Mouse (Mus musculus) CH12.LX (cell line): ENCODE results near the gene C77080. TPM values are rescaled to one million over a fixed set of nuclear protein-coding genes. Genes with fewer than 3 reads are reported as not detected.

ENCODE experiments used
- DNase-seq: peaks from one replicate; pipeline ENCODE4 v3.0.0-alpha.2; 2013; ENCODE audit errors: extremely low read depth
- H3K27ac ChIP-seq: 2 replicates; pipeline ENCODE4 v1.5.1; 2012; ENCODE audit warnings: low read depth, mild to moderate bottlenecking, control low read depth, moderate library complexity; ENCODE audit not compliant: insufficient read depth
- H3K27me3 ChIP-seq: replicated peaks from 2 replicates; pipeline ENCODE3; 2012; ENCODE audit warnings: inconsistent platforms
- H3K36me3 ChIP-seq, 2 experiments: replicated peaks in 1 of 2; 2 replicates each; pipeline versions ENCODE3 to v1.6.1; 2012; ENCODE audit warnings: inconsistent platforms in 1 of 2, low read length in 1 of 2, mild to moderate bottlenecking in 1 of 2, mixed read lengths in 1 of 2, moderate library complexity in 1 of 2; ENCODE audit not compliant: control insufficient read depth in 1 of 2, insufficient read depth in 1 of 2
- H3K4me1 ChIP-seq, 2 experiments: 2 replicates each; pipeline ENCODE4 v1.6.1; 2012; ENCODE audit warnings: inconsistent platforms in 1 of 2, moderate library complexity in 1 of 2; ENCODE audit not compliant: insufficient read depth in 2 of 2, control insufficient read depth in 1 of 2
- H3K4me2 ChIP-seq: 2 replicates; pipeline ENCODE4 v1.6.1; 2012; ENCODE audit warnings: low read depth, mild to moderate bottlenecking, control low read depth; ENCODE audit not compliant: poor library complexity, insufficient read depth, severe bottlenecking
- H3K4me3 ChIP-seq, 3 experiments: fragments of 150-350 bp in 1 of 3; sonication (generic) in 1 of 3; replicated peaks in 1 of 3; 2 replicates each; pipeline versions ENCODE3 to v1.5.1; 2011 to 2012; ENCODE audit warnings: low read depth in 2 of 3, low read length in 2 of 3, mild to moderate bottlenecking in 2 of 3, moderate library complexity in 2 of 3, control low read depth in 1 of 3, improper control_type of control experiment in 1 of 3, inconsistent platforms in 1 of 3, mixed read lengths in 1 of 3; ENCODE audit not compliant: poor library complexity in 1 of 3
- H3K79me2 ChIP-seq: replicated peaks from 2 replicates; pipeline ENCODE4 v1.6.1; 2012; ENCODE audit warnings: mild to moderate bottlenecking, moderate library complexity; ENCODE audit not compliant: control insufficient read depth, poor library complexity, insufficient read depth, severe bottlenecking; ENCODE audit errors: extremely low read depth
- H3K9ac ChIP-seq: 2 replicates; pipeline ENCODE4 v1.6.1; 2012; ENCODE audit warnings: low read depth, mild to moderate bottlenecking, control low read depth, moderate library complexity; ENCODE audit not compliant: insufficient read depth
- H3K9me3 ChIP-seq: replicated peaks from 2 replicates; pipeline ENCODE3; 2012; ENCODE audit warnings: low read length, inconsistent platforms, mixed read lengths
- BHLHE40 ChIP-seq: IDR thresholded peaks from 2 replicates; pipeline ENCODE4 v1.6.1; 2011; ENCODE audit warnings: mild to moderate bottlenecking, low read depth, low read length, improper control_type of control experiment
- CHD1 ChIP-seq: IDR thresholded peaks from 2 replicates; pipeline ENCODE4 v1.6.1; 2012; ENCODE audit warnings: low read depth, low read length, improper control_type of control experiment, inconsistent platforms
- ETS1 ChIP-seq: conservative IDR thresholded peaks from 2 replicates; pipeline ENCODE4 v1.6.1; 2012; ENCODE audit warnings: low read depth, mild to moderate bottlenecking, inconsistent platforms, low read length, improper control_type of control experiment, moderate library complexity
- GABPA ChIP-seq: IDR thresholded peaks from 2 replicates; pipeline ENCODE4 v1.6.1; 2012; ENCODE audit warnings: low read depth, low read length, improper control_type of control experiment, inconsistent platforms; ENCODE audit not compliant: insufficient replicate concordance
- IRF4 ChIP-seq: IDR thresholded peaks from 2 replicates; pipeline ENCODE4 v1.6.1; 2014; ENCODE audit warnings: low read depth, mild to moderate bottlenecking, inconsistent platforms, low read length, improper control_type of control experiment
- MAZ ChIP-seq: IDR thresholded peaks from 2 replicates; pipeline ENCODE4 v1.6.1; 2012; ENCODE audit warnings: low read depth, mild to moderate bottlenecking, inconsistent platforms, low read length, improper control_type of control experiment, moderate library complexity
- MXI1 ChIP-seq: IDR thresholded peaks from 2 replicates; pipeline ENCODE4 v1.6.1; 2011; ENCODE audit warnings: mild to moderate bottlenecking, low read depth, low read length, improper control_type of control experiment
- MYC ChIP-seq: IDR thresholded peaks from 2 replicates; pipeline ENCODE4 v1.6.1; 2011; ENCODE audit warnings: low read depth, mild to moderate bottlenecking, improper control_type of control experiment, low read length
- NELFE ChIP-seq: IDR thresholded peaks from 2 replicates; pipeline ENCODE4 v1.6.1; 2011; ENCODE audit warnings: low read depth, low read length, improper control_type of control experiment
- POLR2AphosphoS2 ChIP-seq: IDR thresholded peaks from 2 replicates; pipeline ENCODE4 v1.6.1; 2011; ENCODE audit warnings: low read depth, low read length, improper control_type of control experiment
- SIN3A ChIP-seq: IDR thresholded peaks from 2 replicates; pipeline ENCODE4 v1.6.1; 2012; ENCODE audit warnings: low read length, improper control_type of control experiment, inconsistent platforms
- SMC3 ChIP-seq: IDR thresholded peaks from 2 replicates; pipeline ENCODE4 v1.6.1; 2011; ENCODE audit warnings: low read depth, low read length, improper control_type of control experiment
- TBP ChIP-seq: conservative IDR thresholded peaks from 2 replicates; pipeline ENCODE4 v1.6.1; 2011; ENCODE audit warnings: low read depth, low read length, improper control_type of control experiment
- UBTF ChIP-seq: IDR thresholded peaks from 2 replicates; pipeline ENCODE4 v1.6.1; 2012; ENCODE audit warnings: low read depth, mild to moderate bottlenecking, inconsistent platforms, low read length, improper control_type of control experiment, moderate library complexity
- ZKSCAN1 ChIP-seq: IDR thresholded peaks from 2 replicates; pipeline ENCODE4 v1.6.1; 2012; ENCODE audit warnings: low read depth, inconsistent platforms, low read length, improper control_type of control experiment, borderline replicate concordance
- dilution Hi-C: fragments of 300-500 bp; cut with MboI; formaldehyde crosslinking; loops from 2 replicates; pipeline ENCODE4 v1.14.3; 2020; ENCODE audit warnings: low sequenced_read_pairs; ENCODE audit not compliant: extremely low pct_unique_long_range_greater_than_20kb, extremely low pct_ligation_motif_present
- in situ Hi-C: fragments of 300-500 bp; cut with MboI; formaldehyde crosslinking; loops from 3 replicates; pipeline ENCODE4 v1.14.3; 2019; ENCODE audit warnings: low sequenced_read_pairs, low pct_ligation_motif_present, low pct_unique_long_range_greater_than_20kb, mixed read lengths
- polyA plus RNA-seq: library from polyadenylated mRNA; unstranded; fragments of >175 nt; gene quantifications from 2 replicates; pipeline ENCODE4 v1.2.1, GENCODE M21; 2012; ENCODE audit warnings: low read depth; ENCODE audit not compliant: insufficient read length
- total RNA-seq, 2 experiments: library from RNA; depleted of rRNA; stranded (reverse); fragments of 300-350 nt in 1 of 2; fragments of >200 nt in 1 of 2; gene quantifications; 2 replicates each; pipeline ENCODE4 v1.2.3; 2012 to 2014

C77080 gene
- total and polyA plus RNA-seq, 3 experiments, result 0.38 to 1.1 TPM; not detected in 1

- dilution Hi-C loops, result no loop called here
Measured at GRCm38 (mm10) chr4:129286683-129287471, 25.7 kb upstream of the C77080 start.

GRCm38 (mm10) chr4:129286001-129286682 is 24.9 kb upstream of the C77080 start:
- in situ Hi-C loops, result no loop called here
- TF ChIP-seq GABPA (no peak), ETS1 (no peak), BHLHE40 (0 out of 2 replicates have a peak, but pooled peaks have one; percentile 11)
- Histone ChIP-seq H3K9ac (no peak overlapping the region), H3K4me1 (peaks cover 3% of the 10 kb centered on the region in 2 experiments; a peak in 3 of 4 replicates), H3K27me3 (peaks cover 9% of the 10 kb centered on the region), H3K36me3 (no peaks in the 10 kb centered on the region), H3K27ac (no peak overlapping the region), H3K4me3 (no peak overlapping the region), H3K9me3 (no peaks in the 10 kb centered on the region), H3K4me2 (no peak overlapping the region), H3K79me2 (no peaks in the 10 kb centered on the region)
- dilution Hi-C loops, result no loop called here
- DNase-seq, result no peak

More at GRCm38 (mm10) chr4:129286683-129287471, 25.7 kb upstream of the C77080 start:
- H3K4me2 ChIP-seq, result peak overlapping the region; percentile 93
- H3K79me2 ChIP-seq, result no peaks in the 10 kb centered on the region
- H3K27me3 ChIP-seq, result peaks cover 9% of the 10 kb centered on the region
- in situ Hi-C loops, result no loop called here
- H3K9me3 ChIP-seq, result no peaks in the 10 kb centered on the region
- H3K4me3 ChIP-seq, result peak overlapping the region in 1 of 3 experiments; percentile 22
- TF ChIP-seq BHLHE40 (no peak), UBTF (no peak), IRF4 (no peak), ZKSCAN1 (no peak), SIN3A (no peak), MYC (no peak), TBP (no peak)
- H3K36me3 ChIP-seq, result no peaks in the 10 kb centered on the region
- 0 out of 2 replicates have a peak overlapping the region, but pooled peaks have one; percentile 16 for H3K9ac ChIP-seq
- H3K27ac ChIP-seq, result no peak overlapping the region
- DNase-seq, result no peak
- H3K4me1 ChIP-seq, result peaks cover 3% of the 10 kb centered on the region in 2 experiments; a peak in 3 of 4 replicates

GRCm38 (mm10) chr4:129284685-129285084 is 23.5 kb upstream of the C77080 start:
- TF ChIP-seq POLR2AphosphoS2, result no peak
- TF ChIP-seq NELFE, result no peak
- no peak for TF ChIP-seq SMC3
- no peak for TF ChIP-seq MXI1
- TF ChIP-seq CHD1, result no peak
- TF ChIP-seq MAZ, result no peak
- TF ChIP-seq, all 38 proteins: peak for 0
- in situ Hi-C loops (no loop called here), dilution Hi-C loops (no loop called here)

More at GRCm38 (mm10) chr4:129284685-129285084, 23.5 kb upstream of the C77080 start:
- H3K79me2 ChIP-seq, result no peaks in the 10 kb centered on the region
- H3K4me1 ChIP-seq, result peaks cover 3% of the 10 kb centered on the region in 2 experiments; a peak in 3 of 4 replicates
- no peaks in the 10 kb centered on the region for H3K36me3 ChIP-seq
- no peak overlapping the region for H3K4me3 ChIP-seq
- no peaks in the 10 kb centered on the region for H3K9me3 ChIP-seq
- DNase-seq, result no peak
- H3K9ac ChIP-seq, result no peak overlapping the region
- no peak overlapping the region for H3K27ac ChIP-seq
- peaks cover 9% of the 10 kb centered on the region for H3K27me3 ChIP-seq
- H3K4me2 ChIP-seq, result no peak overlapping the region
